Mouse (Mus musculus) frontal cortex, postnatal 10 days (tissue): ENCODE measurements around the gene E030018B13Rik.

Experiments
- DNase-seq, 2 experiments: peaks; one replicate each; pipeline ENCODE4 v3.0.0; 2022; ENCODE audit warnings: low spot score in 2 of 2, mixed read lengths in 1 of 2

Gene E030018B13Rik

DNA sequence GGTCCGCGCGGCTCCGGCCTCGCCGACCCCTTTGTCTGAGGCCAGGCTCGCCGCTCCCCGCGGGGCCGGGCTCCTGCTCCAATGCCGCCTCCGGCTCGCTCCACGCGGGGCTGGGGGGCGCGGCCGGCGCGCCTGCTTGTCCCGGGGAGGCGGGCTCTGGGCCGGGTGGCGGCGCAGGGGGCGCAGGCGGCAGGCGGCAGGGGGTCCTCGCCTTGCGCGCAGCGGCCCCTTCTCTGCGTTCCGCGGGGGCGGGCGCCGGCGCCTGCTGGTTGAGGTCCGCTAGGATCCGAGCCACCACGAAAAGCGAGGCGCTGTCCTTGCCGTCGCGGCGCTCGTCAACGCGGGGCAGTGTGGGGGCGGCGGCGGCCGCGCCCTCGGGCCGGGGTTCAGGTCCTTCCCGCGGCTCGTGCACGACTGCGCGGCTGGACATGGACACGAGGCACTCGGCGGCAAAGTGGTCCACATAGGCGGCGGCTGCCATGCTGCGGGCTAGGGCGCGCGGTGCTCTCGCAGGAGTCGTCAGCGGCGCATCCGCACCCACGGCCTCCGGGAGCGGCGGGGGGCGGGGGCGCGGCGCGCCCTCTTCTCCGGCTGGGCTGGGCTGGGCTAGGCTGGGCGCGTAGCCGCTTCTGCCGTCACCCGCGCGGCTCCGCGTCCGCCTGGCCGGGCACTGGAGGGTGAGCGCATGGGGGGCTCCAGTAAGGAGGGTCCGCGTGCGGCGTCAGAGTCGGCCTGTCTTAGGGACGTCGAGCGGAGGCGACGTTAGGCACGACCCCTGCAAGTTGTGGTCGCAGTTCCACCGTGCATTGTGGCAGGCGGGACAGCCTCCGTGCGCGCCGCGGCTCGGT is 21.6 kb downstream of the E030018B13Rik start:
- peak; percentile 55 to 63 for DNase-seq

DNA sequence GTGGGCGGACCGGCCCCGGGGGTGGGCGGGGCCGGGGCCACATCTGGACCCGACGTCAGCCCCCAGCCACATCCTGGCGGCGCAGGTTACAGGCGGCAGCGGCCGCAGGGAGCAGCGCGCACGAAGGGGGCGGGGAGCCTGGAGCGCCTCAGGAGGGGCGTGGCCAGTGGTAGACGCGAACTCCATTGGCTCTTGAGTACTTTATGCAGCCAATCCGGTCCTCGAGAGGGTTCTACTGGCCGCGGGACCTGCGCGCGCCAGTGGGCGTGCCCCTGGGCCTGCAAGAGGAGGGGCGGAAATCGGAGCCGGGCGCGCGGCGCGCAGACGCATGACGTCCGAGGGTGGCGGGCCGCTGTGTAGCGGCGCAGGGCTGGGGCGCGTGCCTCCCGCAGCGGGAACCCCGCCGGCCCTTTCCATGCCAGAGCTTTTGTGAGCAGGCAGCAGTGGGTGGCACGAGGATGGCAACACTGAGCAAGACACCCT is 22.3 kb downstream of the E030018B13Rik start, which contains the start of gene Klf13:
TSS of gene Klf13 (minus strand) at position 2 of the 483 bp plus-strand sequence.
- peak; percentile 98 to 99 for DNase-seq

DNA sequence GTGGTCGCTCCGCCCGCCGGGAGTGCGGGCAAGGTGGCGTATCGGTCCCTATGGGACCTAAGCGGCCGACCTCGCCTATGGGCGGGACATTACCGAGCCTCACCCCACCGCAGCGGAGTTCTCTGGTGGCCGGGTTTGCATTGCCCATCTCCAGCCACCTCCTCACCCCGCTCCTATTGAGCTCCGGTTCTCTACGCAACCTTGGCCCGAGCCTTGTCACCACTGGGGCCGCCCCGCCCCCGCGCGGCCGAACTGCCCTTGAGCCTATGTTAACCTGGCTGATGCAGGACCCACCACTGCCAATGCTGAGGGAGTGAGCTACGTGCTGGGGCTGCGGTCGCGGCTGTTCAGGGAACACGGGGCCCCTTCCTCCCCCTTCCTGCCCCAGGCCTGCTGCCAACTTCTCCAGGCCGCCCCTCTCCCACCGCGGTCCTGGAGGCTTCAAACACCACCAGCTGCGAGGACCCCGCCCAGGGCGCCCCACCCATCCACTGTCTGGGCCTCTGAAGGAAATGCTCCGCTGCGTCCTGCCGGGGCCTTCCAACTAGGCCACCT is 22.8 kb downstream of the E030018B13Rik start:
- DNase-seq: peak; percentile 72 to 77

DNA sequence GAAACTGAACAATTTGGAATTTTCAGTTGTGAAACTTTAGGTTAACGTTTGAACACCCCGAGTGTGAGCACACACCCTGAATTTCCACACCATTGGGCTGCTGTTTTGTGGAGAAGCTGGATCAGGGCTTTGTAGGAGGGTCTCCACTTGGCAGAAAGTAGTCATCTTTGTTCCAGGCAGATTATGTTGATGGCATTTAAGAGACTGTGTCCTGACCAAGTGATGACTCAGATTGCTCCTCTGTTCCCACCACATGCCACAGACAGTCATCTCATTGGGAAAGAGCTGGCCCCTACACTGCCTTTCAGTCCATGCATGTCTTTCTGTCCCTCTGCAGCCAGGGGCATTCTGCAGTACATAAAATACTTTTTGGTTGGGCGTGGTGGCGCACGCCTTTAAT is 23.7 kb downstream of the E030018B13Rik start:
- DNase-seq: no peak

DNA sequence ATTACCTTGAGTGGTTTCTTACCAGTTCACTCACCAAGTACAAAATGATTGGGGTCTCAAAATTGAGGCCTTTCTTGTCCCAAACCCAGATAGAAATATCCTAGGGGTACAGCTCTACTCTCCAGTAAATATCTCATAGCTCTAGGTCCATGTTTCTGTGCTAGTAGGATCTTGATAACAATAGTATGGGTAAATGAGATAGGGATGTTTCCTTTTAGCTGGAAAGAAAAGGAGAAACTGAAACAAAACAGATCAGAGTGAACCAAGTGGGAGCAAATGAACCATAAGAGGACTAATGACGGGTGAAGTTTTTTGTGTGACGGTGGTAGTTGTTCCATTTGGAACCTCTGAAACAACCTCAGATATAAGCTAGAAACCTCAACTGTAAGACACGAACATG is 24.4 kb downstream of the E030018B13Rik start:
- DNase-seq: no peak

DNA sequence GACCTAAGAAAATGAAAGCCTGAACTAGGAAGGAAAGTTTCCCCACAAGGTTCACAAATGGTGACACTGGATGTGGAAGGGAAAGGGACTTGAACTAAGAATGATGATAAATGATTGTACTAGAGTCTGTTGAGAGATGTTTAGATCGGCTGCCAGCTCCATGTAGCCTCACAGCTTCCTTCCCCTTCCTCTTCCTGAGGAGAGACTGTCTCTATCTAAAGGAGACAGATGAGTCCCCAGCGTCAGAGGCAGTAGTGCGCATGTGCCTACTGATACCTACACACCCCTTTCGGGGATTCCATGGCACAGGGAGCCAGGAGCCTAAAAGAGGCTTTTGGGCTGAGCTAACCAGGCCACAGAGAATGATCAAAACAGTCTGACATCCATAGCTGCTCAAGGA is 24.8 kb downstream of the E030018B13Rik start:
- no peak for DNase-seq

DNA sequence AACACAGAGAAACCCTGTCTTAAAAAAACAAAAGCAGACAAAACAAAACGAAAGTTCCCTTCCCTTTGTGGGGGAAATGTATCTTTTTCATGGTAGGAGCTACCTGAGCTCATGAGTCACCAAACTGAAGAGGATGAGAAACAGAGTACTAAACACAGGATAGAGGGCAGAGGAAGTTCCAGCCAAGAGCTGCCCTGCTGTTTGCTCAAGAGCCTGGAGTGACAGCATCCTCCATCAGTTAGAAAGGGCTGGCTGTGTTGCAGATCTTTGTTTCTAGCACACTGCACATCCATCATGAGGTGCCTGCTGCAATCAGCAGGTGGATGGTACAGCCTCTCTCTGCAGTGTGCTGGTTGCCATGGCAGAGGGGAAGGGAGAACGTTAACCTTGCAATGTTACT is 27.3 kb downstream of the E030018B13Rik start:
- DNase-seq: no peak

DNA sequence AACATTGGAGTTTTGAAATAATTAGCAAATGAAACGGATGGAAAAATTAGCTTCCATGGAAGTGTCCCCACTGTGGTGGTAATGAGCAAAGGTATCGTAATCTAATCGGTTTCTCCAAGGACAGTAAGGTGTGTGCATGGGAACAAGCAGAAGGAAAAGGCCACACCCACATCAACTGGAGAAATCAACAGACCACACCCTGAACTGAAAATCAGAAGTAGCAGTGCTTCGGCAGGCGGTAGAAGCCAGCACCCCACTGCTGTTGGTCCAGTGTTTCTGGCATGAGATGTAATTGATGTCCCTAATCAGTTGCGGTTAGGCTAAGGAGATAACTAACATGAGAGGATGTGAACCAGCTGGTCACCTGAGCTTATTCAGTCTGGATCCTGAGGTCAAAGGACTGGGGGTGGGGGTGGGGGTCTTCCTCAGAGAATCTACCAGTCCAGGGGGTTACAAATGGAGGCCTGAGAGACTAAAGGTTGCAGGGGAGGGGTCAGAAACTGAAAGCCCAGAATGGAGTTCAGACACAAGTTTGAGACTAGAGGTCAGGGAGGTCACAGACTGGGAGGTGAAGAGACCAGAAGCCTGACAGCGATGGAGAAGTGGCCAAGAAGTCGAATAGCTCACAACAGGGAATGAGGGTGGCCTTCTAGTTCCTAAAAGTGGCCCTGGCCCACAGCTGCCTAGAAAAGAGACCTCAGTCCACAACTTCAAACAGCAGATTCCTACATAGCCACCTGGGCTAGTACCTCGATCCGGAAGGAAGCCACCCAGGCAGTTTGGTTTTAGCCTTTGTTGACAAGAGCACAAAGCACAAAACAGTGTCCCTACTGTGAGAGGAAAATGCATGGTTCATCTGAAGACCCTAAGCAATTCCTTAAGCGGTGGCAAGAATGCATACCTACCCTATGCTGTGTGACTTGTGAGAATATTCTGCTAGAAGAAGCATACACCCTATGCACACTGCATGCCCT is 31.1 kb downstream of the E030018B13Rik start:
- DNase-seq: no peak

DNA sequence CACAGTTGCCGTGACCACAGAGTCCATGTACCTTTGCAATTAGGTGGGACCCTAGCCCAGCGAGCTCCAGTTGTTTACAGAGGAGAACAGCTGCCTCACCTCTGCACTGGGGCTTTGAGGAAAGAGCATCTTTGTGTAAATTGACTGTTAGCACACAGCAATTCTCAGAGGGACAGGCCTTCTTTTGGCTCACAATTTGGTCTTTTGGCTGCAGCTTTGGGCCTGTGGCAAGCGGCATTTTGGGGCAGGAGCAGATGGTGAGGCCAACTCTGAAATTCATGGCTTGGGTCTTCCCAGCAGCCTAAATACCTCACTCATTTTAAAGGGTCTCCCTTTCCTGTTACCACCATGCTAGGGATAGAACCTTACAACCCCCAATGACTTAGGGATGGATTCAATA is 32.5 kb downstream of the E030018B13Rik start:
- DNase-seq: no peak

DNA sequence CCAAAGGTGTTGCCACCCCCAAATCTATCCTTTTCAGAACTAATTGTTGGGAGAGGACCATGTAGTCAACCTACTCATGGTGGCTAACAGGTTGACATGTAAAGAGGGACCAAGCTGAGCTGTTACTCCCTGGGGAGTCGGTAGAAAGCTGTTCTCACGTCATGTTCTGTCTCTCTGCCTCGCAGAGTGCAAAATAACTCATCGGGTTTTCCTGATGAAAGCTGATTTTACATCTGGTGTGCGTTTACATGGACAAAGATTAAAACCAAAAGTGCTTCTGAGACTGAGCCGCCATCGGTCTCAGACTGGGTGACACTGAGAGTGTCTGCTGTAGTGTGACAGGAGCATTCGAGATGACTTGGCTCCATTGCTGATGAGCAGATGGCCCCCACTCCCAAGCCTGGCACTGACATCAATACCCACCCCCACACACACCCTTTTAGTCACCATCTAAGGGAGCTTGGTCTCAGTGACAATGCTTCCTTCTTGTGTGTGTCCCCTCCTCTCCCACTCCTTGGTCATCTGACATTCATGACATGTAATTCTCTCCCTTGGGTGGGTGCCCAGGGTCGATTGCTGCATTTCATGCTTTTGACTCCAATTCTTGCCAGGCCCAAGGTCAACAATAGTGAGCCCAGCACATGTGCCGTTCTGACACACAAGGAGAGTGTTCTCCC is 34.4 kb downstream of the E030018B13Rik start:
- peak in 1 of 2 experiments; percentile 61 for DNase-seq

DNA sequence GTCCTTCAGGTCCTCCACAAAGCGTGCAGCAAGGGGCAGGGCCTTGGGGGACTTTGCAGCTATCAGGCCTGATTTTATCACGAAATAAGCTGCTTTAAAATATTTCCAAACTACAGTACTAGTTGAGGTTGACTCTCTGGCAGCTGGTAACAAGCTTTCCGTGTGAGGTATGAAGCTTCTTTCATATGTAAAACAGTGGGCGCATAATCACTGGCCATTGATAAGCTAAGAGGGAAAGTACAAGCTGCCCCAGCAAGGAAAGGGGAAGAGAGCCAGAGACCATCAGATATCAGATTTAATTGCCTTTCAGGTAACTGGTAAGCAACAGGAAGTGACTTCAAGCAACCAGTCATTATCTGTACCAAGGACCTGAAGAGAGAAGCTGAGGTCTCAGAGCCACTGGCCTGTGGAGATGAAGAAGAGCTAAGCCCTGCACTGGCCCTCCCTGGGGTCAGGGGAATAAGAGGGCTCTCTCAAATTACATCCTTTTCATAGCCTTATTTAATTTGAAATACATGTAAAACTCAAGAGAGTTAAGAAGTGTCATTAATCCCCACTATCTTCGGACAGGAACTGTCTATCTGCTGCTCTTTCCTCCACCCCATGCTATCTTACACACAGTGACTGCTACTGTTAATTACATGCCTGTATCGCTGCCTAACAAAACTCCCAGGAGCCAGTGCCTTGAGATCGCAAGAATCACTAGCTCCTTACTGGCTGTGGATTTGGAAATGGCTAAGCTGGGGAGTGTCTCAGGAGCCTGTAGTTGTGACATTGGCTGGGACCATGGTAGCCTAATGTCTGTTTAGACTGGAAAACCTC is 35.6 kb downstream of the E030018B13Rik start:
- no peak for DNase-seq

DNA sequence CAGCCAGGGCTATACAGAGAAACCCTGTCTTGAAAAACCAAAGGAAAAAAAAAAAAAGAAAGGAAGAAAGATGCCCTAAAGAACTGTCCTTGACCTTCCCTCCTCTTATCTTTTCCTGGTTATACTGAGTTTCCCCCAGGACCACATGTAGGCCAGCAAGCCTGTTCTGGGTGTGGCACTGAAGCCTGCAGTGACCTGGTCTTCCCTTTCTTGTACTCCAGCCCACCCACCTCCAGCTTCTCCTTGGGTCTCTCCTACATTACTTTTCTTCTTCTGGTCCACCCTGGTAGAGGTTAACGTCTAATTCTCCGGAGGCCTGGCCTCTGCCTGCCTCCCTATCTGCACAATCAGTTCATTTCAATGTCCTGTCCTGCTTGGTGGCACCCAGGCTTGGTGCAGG is 38.8 kb downstream of the E030018B13Rik start:
- DNase-seq: no peak

DNA sequence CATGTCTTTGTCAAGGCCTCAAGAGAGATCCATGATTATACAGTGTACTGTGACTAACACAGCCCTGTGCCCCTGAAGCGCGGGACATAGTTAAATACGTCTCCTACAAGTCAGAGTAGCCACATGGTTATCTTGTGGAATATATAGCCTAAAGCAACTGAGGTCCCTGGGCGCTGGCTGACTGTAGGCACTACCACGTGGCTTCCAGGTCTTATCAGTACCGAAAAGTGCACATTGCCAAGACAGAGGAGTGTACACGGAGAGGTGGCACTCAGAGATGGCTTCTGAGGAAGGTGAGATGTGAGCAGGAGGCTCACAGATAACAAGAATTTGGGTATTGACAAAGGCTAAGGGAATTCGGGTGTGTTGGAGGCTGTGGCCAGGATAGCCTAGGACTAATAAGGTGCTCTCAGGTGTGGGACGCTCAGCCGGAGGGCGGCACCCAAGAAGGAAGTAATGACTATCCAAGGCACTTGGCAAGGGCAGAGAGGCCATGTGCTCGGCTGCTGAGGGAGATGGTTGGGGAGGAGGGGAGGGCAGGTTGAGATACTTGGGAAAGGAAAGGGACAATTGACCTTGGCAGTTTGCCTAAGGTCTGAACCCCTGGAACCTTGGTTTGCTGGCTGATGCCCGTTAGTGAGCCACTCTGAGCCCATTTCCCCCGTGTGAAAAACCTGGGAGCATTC is 39.6 kb downstream of the E030018B13Rik start:
- DNase-seq: no peak

DNA sequence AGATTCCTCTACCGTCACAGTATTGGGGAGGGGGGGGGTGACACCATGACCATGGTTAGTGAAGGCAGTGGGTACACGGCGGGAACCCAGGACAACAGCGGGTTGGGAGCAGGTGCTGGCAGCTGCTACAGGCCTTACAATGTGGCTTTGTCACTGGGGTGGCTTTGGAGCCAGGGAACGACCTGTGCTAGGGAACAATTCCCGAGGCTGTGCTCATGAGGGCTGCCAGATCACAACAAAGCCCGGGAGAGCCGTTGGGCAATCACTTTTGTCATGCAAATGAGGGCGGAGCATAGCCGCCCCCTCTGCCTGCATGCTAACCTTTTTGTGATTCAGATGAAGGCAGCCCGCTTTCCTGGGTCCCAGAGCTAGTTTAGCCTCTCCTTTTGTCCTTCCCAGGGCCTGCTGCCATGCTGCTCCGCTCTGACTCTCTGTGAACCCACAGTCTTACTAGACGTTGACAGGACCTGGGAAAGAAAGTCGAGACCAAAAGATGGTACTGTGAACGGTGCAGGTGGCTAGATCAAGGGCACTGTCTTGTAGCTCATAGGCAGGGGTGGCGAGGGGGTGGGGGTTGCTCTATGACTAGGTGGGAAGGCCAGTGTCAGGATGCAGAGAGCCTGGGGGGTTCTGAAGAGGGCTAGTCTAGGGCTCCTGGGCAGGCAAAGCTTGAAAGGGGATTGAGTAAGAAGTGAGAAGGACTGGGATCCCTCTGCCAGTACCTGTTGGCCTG is 40.5 kb downstream of the E030018B13Rik start:
- DNase-seq: peak; percentile 51 to 77

DNA sequence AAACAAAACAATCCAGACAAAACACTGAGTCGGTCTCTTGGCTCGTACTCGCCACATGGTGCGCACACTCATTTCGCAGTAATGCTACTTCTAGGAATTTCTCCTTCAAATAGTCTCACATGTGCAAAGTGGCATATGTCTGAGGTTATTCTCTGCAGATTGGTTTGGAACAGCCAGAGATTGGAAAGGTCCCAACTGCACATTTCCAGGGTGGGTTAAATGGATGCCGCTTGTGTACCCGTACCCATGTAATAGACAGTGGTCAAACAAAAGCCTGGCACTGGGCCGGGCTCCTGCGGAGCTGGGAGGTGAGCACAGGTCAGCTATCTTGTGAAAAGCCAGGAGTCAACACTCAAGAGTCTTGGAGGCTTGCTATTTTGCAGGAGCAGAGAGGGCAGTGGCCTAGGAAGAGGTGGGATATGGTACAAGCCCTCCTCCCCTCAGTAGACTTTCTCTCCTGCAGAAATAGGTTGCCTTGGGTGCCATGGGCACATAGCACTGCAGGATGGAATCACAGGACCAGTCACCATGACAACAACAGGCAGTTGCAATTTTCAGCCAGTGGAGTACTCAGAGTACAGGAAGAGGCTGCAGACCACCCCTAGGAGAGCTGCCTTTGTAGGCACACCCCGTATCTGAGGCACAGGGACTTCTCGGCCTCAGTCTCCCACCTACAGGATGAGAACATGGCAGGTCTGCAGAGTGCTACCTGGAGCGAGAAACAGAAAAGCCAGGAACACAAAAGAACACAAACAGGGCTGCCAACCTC is 41.4 kb downstream of the E030018B13Rik start:
- peak; percentile 41 to 68 for DNase-seq

DNA sequence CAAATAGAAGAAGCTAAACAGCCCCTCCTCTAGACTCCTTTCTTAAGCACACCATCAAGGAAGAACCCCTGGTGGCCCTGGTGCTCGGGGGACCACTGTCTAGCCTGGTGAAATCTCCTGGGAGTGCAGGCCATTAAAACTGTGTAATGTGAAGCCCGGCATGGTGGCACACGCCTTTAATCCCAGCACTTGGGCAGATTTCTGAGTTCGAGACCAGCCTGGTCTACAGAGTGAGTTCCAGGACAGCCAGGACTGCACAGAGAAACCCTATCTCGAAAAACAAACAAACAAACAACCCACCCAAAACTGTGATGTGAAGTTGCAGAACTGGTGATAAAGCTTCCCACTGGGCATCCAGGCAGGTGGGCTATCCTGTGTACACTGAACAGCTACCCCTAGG is 47.0 kb downstream of the E030018B13Rik start:
- DNase-seq: no peak

DNA sequence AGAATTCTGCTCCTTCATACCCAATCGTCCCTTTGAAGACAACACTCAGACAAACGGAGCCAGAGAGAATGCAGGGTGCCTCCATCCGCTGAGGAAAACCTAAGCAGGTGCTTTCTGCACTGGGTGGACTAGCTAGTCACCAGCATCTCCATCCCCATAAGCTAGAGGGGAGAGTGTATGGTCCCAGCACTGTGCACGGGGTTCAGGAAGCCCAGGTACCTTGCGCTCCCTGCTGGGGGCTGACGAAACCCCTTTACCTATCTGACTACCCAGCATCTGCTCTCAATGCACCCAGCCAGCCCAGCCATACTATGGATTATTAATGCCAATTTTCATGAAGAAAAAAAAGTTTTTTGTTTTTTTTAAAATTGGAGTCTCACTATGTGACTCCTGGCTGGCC is 47.5 kb downstream of the E030018B13Rik start:
- no peak for DNase-seq

DNA sequence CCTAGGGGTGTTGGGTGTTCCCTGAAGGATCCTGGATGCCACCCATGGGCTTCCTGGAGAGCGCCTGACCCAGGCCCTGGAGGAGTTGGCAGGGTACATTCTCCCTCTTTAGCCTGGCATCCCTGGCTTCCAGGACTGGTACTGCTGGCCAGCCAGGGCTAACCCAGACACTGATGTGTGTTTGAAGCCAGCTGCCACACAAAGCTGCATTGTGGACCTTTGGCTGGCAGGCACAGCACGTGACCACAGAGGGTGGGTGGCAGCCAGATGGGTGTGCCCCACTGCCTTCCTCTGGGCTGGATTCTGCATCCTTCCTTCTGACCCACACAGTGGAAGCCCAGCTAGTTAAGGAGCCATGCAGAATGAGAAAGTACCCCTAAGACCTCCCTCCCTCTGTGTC is 48.5 kb downstream of the E030018B13Rik start:
- DNase-seq: peak; percentile 75 to 81
